Mouse (Mus musculus) adrenal gland, postnatal 36 days (tissue): ENCODE results near the gene Ttc33. TPM values are rescaled to one million over a fixed set of nuclear protein-coding genes. Genes with fewer than 3 reads are reported as not detected.

Experiments used
- DNase-seq, 2 experiments: peaks; one replicate each; pipeline ENCODE4 v3.0.0; 2021; ENCODE audit warnings: mixed read lengths in 1 of 2
- long read RNA-seq, 2 experiments: library from polyadenylated mRNA; stranded (forward); transcript quantifications; one replicate each; pipeline ENCODE4 v2.0.0; 2021; ENCODE audit warnings: borderline sequencing depth in 2 of 2
- total RNA-seq, 2 experiments: library from RNA; stranded (reverse); gene quantifications; 2 replicates each; pipeline ENCODE4 v1.2.3; 2021

Gene Ttc33
- total RNA-seq: 10 to 100 TPM; 53.0 to 67.1 TPM
- long read RNA-seq, experiment 1, transcript Ttc33-203 (5 exons, 1,671 nt): minor isoform, 11 of 45 reads
- long read RNA-seq, experiment 1, transcript Ttc33-201 (5 exons, 1,832 nt): major isoform, 27 of 45 reads
- long read RNA-seq, experiment 1, partial matches to known transcripts: 2 of 45 reads
- long read RNA-seq, experiment 1, other reads (novel, unspliced or antisense): 5 of 45 reads
- long read RNA-seq, experiment 2, transcript Ttc33-201 (5 exons, 1,832 nt): major isoform, 8 of 12 reads
- long read RNA-seq, experiment 2, partial matches to known transcripts: 0 of 12 reads
- long read RNA-seq, experiment 2, other reads (novel, unspliced or antisense): 1 of 12 reads

DNA sequence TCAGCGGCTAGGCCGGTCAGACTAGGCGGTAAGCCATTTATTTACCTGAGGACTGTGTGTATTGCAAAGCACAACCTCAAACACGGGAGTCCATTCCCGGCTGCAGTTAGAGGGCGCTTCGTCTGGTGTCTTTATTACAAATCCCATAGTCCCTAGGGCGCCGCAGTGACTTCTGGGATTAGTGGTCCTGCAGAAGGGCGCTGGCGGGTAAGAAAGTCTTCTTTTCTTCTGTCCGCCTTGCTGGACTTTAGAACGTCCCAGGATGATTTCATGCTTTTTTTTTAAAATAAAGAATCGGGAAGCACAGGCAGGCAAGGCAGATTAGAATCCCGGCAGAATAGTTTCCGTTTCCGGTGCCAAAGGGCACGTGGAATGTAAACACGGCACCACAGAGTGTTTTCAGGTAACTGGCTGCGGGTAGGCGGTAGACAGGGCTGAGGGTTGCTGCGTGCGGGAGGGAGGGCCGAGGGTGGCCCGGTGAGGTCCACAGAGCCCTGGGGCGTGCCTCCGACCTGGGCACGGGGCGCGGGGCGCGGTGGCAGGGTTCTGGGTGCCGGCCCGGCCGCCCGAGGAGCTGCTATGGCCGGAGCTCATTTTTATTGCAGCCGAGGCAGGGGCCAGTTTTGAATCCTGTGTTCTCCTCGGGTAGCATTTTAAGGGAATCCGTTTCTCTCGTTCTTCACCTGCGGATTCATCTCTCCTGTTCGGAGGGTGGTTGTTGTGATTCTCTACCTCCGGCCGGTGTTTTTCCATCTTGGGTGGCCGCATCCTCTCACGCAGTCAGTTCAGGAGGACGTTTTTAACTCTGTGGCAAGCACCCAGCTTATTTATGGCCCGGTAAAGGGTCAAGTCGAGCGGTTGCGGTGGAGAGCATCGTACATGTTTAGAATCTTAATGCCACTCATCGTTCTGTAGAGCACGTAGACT is at the start of gene Ttc33:
Ttc33 (plus strand) TSS at position 160 of the 927 bp plus-strand sequence.
- DNase-seq: peak; percentile 81 to 85

DNA sequence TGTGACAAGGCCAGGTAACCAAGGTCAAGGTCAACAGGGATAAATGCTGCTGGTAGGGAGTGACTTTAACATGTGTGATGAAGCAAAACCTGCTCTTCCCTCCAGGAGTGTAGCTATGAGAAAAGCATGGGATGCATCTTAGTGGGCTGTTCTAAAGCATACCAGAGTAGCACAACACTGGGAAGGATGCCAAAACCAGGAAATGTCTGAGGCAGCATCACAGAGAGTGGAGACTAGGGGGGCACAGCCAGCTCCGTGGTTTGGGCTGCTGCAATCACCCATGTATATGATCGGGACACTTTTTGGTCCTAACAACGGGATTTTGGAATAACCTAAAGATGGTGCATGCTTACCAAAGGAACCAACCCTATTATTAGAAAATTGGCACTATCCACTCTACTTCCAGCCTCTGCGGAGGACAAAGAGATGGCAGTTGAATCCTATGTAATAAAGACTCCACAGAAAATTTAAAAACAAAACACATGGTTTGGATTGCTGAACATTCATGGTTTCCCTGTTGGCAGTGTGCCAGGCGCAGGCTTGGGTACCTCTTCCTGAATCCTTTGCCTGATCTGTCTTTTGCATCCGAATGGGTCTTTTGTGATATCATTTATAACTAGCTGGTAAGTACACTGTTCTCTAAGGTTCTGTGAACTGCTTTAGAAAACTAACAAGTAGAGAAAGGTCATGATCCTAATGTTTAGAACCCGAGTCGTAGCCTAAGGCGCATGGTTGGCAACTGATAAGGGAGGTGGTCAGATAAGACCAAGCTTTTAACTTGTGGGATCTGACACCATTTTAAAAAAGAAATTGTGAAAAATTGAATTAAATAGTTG is 47.1 kb upstream of the Ttc33 start:
- no peak for DNase-seq

DNA sequence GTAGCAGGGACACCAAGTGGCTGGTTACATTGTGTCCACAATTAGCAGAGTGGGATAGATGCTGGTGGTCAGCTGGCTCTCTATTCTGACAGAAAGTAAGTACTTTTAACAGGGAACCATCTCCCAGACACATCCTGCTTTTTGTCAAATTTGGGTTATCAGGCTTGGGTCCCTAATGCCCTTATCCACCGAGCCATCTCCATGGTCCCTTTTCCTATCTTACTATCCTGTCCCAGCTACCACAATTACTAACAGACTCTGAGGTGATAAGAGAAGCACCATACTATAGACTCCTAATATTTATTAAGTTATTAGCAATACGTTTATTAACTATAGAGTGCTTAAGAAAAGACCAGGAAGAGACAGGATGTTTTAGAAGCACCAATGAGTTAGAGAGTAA is 46.0 kb upstream of the Ttc33 start:
- DNase-seq: no peak

DNA sequence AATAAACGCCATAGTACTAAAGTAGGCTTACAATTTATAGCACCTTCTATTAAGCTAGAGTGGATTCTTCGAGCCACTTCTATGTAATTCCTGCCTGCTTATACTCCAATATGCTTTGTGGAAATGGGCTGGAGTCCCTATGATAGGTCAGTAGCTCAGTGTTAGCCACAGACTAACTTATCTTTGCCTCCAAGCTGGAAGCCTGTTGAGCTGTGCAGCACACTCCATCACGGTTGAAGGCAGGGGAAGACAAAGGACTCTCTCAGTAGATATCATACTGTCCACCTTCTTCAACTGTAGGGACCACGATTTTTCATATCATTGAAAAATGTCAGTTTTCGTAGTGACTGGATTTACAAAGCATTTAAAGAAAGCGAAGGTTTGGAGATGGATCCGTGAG is 45.5 kb upstream of the Ttc33 start:
- DNase-seq: no peak

DNA sequence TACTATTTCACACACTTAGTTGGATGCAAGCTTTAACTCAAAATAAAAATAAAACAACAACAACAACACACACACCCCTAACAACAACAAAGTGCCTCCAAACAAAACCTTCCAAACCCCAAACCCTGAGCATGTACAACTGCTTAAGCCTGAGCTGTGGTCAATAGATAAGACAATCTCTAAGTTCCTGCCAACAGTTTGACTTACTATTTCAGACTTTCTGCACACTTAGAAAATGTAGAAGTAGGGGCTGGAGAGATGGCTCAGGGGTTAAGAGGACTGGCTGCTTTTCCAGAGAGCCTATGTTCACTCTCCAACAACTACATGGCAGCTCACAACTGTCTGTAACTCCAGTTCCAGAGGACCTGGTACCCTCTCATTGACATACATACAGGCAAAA is 45.0 kb upstream of the Ttc33 start:
- no peak for DNase-seq

DNA sequence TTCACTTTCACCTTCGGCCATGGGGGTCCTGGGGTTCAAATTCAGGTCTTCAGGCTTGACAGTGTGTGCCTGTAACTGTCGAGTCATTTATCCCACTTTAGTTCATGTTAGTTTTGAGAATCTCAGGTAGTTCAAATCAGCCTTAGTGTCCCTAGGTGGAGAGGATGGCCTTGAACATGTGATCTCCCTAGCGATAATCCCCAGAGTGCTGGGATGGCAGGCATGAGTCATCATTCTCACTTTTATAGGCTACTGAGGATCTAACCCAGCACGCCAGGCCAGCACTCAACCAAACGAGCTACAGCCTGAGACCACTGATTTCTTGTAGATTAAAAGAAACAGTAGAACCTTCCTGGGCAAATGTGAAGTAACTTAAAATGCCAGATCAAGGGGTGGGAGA is 43.3 kb upstream of the Ttc33 start:
- DNase-seq: peak in 1 of 2 experiments; percentile 9

DNA sequence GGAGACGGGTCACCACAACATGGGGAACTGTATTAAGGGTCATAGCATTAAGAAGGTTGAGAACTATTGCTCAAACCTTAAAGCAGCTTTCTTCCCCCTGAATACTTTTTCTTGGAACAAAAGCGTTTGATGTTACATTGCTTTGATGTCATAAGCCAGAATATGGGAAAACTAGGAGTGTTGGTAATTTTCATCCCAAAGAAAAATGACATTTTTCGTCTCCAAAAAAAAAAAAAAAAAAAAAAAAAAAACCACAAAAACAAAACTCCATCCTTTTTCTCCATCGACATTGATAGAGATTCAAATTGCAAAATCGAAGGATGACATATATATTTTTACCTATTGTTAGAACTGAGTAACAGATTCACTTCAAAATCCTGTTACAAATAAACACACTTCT is 42.6 kb upstream of the Ttc33 start:
- DNase-seq: no peak

DNA sequence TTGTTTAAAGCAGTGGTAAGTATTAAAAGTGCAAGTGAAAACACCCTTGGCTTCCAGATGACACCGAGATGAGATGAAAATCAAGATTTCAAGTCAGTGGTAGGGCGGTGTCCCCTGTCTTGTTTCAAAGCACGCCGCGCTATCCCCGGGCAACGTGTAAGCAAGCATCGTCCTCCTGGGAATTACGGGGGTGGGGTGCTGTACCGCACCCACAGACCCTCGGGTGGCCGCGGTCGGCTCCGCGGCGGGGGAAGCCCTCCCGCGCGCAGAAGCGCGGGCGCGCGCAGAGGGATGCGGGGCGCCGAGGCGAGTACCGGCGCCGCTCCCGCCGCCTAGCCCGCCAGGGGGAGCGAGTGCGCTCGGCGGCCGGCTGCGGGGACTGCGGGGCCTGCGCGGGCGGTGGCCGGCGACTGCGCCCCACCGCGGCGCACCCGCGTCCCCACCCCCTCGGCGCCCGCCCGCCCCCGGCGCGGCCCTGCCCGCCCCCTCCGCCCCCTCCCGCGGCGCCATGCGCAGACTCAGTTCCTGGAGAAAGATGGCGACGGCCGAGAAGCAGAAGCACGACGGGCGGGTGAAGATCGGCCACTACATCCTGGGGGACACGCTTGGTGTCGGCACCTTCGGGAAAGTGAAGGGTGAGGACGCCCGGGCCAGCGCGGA is 41.8 kb upstream of the Ttc33 start, which contains the start of gene Prkaa1:
Prkaa1 (plus strand) TSS at position 501 of the 660 bp plus-strand sequence.
- peak; percentile 84 to 90 for DNase-seq

DNA sequence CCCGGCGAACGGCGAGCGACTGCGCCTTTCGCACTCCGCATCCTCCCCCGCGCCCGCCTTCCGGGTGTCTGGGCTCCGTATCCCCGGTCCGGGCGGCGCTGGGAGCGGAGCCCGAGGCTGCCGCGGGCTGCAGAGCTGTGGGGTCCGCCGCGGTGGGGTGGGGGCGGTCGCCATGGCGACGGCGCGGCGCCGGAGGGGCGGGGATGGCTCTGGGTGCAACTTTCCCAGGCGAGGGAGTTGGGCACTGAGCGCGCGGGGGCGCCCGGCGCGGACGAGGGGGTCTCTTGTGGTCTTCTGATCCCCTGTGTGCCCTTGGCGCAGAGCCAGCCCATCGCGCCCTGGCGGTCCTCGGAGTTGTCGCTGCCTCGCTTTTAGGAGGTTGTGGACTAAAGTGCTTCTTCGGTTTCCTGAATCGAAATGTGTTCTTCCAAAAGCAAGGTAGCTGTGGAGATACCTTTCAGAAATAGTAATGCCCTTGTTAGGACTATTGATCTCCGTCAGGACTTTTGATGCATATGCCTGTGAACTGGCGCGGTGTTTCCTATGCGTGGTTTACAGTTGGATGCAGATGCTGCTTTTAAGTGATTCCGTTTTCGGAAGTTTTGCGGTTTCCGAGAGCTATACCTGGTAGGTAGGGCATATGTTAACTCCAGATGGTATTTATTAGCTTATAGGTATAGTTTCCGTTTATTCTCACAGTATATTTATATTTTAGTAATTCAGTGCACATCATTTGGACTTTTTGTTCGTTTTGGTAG is 41.1 kb upstream of the Ttc33 start:
- DNase-seq: peak; percentile 71 to 80

DNA sequence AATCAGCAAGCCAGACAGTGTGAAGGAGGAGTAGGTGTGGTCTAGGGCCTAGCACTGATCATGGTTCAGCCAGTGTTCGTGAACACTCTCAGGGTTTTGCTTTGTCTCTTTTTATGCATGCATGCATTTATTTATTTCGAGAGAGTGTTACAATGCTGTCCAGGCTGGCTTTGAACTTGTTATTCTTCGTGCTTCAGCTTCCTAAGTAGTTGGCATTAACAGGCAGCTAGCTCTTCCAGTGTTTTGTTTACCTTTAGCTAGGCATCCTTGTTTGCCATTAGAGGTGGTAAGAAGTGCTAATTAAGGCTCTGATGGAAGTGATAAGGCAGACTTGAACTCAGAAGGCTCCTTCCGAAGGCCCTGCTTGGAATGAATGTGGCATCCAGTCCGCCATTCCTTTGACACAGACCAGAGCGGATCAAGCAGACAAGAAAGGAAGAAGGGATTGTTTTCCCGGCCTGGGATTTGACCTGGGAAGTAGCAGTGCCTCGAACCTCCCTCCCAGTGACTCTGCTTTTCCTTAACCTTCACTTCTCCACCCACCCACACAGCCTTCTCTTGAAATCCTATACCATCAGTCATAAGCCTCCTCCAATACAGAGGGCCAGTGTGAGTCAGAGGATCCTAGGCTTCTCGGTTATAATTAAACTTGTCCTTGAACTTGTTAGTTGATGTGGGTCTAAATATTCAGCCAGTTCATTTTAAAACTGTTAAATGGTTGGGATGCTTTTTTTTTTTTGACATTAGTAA is 40.0 kb upstream of the Ttc33 start:
- no peak for DNase-seq

DNA sequence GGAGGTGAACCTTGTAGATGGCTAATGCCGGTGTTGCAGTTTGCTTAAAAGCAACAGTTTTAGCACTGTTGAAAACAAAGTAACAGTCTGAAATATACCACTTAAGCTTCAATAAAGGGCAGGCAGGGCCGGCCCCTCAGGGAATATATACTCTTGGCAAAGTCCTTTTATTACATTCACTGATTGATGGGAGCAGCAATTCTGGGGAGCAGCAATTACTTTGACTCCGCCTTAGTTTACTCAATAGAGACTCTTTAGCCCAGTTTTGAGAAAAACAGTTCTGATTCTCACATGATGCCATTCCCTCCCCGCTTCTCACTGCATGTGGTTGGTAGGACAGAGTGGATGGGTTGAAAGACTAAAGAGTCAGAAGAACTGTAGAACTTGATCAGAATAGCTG is 36.1 kb upstream of the Ttc33 start:
- peak in 1 of 2 experiments; percentile 7 for DNase-seq

DNA sequence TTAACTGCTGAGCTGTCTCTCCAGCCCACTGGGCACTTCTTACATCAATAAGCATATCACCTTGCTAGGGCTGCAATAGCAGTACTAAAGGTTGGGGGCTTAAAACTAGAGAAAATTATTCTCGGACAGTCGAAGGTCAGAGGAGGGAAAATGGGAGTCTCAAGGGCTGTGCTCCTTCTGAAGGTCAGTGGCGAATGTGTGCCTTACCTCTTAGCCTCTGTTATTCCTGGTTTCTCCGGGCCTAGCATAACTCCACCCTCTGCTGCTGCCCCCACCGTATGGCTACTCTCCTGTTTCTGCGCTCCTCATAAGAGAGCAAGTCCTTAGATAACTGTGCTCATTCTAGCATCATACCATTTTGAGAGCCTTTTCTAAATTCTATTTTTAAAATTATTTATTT is 33.2 kb upstream of the Ttc33 start:
- no peak for DNase-seq

DNA sequence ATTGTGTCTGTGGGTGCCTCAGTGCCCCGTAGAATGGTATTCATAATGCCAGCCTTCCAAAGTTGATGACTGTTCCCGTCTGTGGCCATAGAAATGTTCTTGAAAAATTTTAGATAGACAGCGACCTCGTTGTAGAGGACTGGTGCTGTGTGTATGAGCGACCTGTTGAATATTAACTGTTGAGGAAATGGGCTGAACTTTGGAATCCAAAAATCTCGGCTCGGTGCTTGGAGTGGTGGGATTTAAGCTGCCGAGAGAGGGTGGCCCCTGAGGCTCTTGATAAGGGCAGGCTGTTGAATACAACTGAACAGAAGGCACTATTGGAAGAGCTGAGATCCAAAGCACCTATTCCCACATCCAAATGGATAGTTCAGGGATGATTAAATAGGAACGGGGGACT is 30.7 kb upstream of the Ttc33 start:
- DNase-seq: no peak

DNA sequence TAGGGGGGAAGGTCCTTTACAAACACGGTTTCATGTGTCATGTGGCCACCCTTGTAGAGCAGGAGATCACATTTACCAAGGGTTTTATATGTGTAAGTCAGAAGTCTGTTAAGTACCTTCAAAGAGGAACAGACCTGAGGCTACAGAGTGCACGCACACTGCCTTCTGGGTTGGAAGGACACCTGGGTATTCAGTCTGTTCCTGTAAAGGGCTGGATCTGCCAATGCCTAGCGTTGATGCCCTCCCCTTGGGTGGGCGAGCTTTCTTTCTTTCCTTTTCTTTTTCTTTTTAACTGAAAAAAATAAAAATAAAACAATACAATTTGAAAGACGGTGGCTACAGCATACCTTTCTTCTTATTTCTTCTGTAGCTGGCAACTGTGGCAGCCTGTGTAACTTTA is 30.2 kb upstream of the Ttc33 start:
- no peak for DNase-seq

DNA sequence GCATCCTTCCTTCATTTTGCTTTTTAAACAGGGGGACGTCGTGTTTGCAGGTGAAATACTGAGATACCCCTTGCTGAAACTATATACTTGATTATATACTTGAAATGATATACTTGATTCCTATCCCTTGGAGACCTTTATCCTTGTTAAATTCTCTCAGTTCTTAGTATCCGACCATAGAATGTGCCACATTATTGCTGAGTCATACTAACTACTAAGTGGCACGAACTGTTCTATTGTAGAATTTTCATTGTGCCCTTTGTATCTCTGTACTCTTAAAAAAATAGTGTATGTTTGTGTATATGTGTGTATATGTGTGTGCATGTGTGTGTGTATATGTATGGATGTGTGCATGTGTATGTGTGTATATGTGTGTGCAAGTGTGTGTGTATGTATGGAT is 29.0 kb upstream of the Ttc33 start:
- no peak for DNase-seq

DNA sequence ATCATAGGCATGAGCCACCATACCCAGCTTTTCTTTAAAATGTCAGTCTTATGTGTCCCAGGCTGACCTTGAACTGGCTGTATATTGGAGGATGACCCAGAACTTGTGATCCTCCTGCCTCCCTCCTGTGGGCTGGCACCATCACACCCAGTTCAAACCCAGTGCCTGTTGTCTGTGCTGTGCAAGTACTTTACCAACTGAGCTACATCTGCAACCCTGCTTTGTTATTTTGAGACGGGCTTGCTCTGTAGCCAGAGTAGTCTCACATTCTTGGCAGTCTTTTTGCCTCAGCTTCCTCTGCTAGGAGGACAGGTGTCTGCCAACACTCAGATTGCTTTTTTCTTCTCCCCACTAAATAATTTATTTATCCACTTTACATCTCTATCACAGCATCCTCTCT is 27.9 kb upstream of the Ttc33 start:
- DNase-seq: no peak

DNA sequence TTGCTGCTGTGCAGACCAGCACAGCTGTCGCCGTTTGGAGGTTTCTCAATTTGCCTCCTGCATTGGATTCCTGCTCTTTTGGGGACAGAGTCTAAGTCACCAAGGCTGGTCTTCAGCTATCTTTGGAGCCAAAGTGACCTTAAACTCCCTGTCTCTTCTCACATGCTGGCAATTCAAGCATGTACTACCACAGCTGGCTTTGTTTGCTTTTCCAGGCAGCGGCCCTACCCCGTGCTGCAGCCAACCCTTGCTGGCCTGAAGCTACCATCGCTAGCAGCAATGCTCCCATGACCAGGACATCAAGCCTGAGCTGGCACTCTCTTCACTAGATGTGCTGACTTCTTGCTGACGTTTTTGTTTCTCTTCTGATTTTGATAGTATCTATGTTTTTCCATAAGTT is 26.5 kb upstream of the Ttc33 start:
- peak in 1 of 2 experiments; percentile 7 for DNase-seq

DNA sequence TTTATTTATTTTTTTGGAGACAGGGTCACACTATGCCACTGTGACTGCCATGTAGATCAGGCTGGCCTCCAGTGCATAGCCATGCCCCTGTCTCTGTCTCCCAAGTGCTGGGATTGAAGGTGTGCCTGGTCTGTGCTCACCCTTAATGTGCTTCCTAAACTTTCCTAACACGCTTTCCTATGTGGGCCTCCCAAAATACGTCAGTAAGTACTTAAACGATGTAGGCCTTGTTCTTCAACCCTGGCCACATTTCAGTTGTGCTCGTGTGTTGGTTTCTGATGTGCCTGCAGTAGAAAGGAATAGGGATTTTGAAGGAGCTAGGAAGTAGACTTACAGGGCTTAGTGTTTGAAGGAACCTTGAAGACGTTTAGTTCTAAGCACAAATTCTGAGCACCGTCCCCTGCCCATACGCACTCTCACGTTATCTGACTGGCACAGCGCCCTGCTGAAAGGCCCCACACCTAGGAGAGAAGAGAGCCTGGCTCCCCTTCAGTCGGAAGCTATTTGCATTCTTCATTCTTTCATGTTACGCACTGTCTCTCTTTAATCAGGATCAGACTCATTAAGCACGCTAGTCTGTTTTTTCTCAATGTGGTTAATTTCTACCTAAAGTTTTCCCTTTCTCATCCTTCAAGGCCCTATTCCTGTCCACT is 20.1 kb upstream of the Ttc33 start:
- no peak for DNase-seq

DNA sequence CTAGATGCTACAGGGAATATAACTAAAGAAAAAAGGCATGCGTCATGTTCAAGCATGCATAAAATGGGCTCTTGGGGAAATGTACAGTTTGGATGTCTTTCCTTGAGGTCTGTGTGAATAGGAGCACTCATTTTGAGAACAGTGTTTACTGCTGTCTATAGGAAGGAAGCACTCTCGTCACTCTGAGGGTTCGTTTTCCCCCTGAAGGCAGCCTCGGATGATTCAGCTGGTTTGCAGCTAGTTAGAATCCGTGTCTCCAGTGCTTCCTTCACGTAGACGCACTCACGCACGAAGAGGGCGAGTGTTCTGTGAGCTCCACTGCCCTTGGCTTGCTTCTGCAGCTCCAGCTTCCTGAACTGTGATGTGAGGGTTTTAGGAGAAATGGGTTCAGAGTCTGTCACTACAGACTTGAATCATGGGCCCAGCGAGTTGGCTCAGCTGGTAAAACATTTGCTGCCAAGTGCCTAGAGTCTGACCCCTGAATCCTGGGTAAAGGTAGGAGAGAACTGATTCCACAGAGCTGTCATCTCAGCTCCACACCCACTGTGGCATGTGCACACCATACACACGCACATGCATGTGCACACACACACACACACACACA is 12.0 kb upstream of the Ttc33 start:
- DNase-seq: no peak
